Mouse (Mus musculus): ENCODE measurements around the gene Gale.

GRCm38 (mm10) chr4:135955886-135956285 lies 7.6 kb upstream of the Gale start:
- TF ChIP-seq POLR2A (IDR thresholded peaks at IDR 0.05; ENCODE audit: borderline replicate concordance, low read depth, low read length), result no peak
- TF ChIP-seq CTCF (IDR thresholded peaks at IDR 0.05; ENCODE audit: low read depth, low read length), result no peak

All from bone marrow macrophage, adult 2 months (primary cell).